Mouse (Mus musculus) bone marrow macrophage, adult 2 months (primary cell): ENCODE results near the gene Dhx29.

ENCODE experiments used
- CTCF ChIP-seq: IDR thresholded peaks from 2 replicates; pipeline ENCODE4 v1.5.1; 2012; ENCODE audit warnings: low read depth, mild to moderate bottlenecking, low read length, moderate library complexity
- POLR2A ChIP-seq: IDR thresholded peaks from 2 replicates; pipeline ENCODE4 v1.6.1; 2012; ENCODE audit warnings: mild to moderate bottlenecking, low read depth, low read length, borderline replicate concordance

GRCm38 (mm10) chr13:112928038-112928668 lies 899 bp downstream of the Dhx29 start:
- TF ChIP-seq CTCF (no peak), POLR2A (no peak)
